Mouse (Mus musculus) small intestine, adult 2 months (tissue): ENCODE measurements around the gene H3f3a.

Experiments used
- CTCF ChIP-seq: fragments of 200-500 bp; IDR thresholded peaks from 2 replicates; pipeline ENCODE4 v1.5.1; 2012; ENCODE audit warnings: low read depth, mild to moderate bottlenecking, control low read depth, inconsistent platforms, low read length, moderate library complexity, mixed read lengths; ENCODE audit not compliant: insufficient replicate concordance, insufficient read length; ENCODE audit errors: extremely low read depth
- POLR2A ChIP-seq: fragments of 200-500 bp; IDR thresholded peaks from 2 replicates; pipeline ENCODE4 v1.6.1; 2012; ENCODE audit warnings: low read depth, mild to moderate bottlenecking, control low read depth, inconsistent platforms, low read length, moderate library complexity

DNA sequence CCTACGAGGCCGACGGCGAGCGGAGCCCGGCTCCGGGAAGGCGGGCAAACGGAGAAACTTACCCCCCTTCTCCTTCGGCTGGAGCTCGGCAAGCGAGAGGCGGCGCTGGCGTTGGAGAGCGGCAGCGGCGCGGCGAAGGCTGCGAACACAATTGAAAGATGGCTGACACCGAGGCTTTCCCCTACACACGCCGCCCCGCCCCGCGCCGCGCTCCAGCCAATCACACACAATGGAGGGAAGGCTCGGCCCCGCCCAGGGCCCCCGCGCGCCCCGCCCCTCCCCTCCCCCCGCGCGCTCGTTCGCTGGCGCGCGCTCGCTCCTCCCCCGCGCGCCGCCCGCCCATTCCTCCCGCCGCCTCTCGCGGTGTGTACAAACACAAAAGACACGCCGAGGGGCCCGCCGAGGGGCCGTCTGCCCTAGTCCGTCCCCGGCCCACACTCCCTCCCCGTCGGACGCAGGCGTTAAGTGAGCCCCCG lies 296 bp downstream of the H3f3a start:
- no peak for TF ChIP-seq CTCF
- TF ChIP-seq POLR2A = peak; percentile 92
